Mouse (Mus musculus) inflammation-experienced regulatory T-cells, adult 6 months (primary cell): ENCODE data around the gene Per2. TPM values are rescaled to one million over a fixed set of nuclear protein-coding genes. Genes with fewer than 3 reads are reported as not detected.
A peak's percentile ranks its signal among the peaks of the same experiment; 100 is the strongest.

Experiments
- ATAC-seq: one replicate; pipeline ENCODE4 v1.8.0; 2017
- polyA plus RNA-seq, 3 experiments: library from polyadenylated mRNA; unstranded; fragments of 100-300 nt; shearing (Covaris generic); gene quantifications; one replicate each; pipeline ENCODE4 v1.2.1; 2017

Per2 gene
- polyA plus RNA-seq, 3 experiments from 2014 or later, result 0.69 to 1.6 (median 1.2) TPM

DNA sequence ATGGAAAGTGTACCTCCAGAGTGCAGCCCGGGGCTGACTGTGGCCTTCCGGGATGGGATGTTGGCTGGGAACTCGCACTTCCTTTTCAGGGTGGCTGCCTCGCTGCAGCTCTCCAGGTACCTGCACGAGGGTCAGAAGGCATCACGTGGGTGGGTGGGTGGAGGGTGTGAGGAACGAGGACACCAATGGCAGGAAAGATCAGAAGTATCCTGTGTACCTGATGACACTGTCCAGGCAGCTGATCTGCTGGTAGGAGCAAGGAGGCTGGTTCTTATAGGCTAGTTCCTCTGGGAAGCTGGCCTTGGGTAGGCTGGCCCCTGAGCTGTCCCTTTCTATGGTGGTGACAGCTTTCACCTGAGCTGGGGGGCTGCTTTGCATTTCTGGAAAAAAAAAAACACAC is 28.4 kb downstream of the Per2 start:
- ATAC-seq, result no peak

DNA sequence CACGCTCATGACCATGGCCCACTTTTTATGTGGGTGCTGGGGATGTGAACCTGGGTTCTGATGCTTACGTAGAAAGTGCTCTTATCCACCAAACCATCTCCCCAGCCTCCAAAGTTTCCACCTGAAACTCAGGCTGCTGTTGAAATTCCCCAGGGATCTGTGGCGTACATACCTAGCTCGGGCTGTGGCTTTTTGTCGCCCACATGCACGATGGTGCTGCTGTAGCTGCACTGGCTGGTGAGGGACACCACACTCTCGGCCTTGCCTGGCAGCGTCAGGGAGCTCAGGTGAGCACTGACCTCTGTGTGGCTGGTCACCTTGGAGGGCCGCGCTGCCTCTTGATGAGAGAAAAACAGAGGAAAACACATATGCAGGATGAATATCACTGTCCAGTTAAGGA is 29.9 kb downstream of the Per2 start:
- ATAC-seq, result no peak

GRCm38 (mm10) chr1:91428614-91429013 is 30.5 kb downstream of the Per2 start:
- peak; percentile 63 for ATAC-seq

GRCm38 (mm10) chr1:91426397-91426796 is 32.7 kb downstream of the Per2 start:
- ATAC-seq, result no peak

DNA sequence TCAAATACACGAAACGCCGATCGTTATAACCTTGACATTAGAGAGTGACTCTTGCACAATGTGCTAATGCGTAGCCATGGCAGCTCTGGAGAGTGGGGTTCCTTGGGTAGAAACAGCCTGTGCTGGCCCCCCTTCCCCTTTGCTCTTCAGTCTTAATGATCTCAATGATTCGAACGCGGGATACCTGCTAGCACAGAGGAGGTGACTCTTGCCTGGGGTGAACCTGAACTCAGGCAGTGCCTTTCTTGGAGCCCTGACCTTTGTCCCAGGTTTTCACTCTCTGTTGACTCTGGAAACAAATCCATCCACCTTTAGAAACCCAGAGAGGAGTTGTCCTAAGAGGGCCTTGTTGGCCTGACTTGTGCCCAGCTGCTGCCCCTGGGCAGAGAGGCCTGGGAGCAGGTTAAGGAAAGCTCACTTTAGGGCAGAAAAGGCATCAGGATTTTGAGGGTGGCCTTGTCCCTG is 38.5 kb downstream of the Per2 start:
- ATAC-seq, result no peak

GRCm38 (mm10) chr1:91419862-91420600 is 39.1 kb downstream of the Per2 start:
- no peak for ATAC-seq

DNA sequence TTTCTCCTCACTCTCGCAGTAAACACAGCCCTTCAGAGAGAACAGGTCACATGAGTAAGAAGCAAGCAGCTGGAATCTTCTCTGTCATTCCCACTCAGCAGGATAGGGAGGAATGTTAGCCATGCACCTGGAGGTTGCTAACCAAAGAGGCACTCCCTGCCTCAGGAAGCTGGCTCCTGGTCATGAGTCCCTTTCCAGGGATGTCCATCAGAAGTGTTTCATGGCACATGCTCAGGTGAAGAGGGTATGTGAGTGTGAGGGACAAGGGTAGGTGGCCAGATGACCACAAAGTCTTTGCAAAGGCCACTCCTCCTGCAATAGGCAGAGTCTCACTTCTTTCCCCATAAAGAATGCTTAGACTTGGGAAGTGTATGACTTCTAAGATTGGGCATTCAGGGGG is 41.1 kb downstream of the Per2 start:
- no peak for ATAC-seq

DNA sequence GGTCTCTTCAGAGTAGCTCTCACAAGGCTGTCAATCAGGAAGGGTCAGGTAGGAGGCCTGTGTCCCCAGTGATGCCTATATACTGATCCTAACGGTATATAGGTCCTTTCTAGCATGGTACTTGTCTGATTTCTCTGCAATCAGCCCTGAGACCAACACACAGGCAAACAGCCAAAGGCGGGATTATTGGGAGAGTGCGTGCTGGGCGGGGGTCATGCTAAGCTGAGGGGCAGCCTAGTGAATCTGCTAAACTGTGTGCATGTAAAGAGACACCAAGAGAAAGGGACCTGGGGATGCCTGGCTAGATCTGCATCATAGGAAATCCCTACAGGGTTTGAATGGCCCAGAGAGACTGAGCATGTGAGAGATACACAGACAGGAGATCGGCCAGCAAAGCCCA is 43.8 kb downstream of the Per2 start:
- no peak for ATAC-seq

- ATAC-seq, result no peak
Observed at GRCm38 (mm10) chr1:91414903-91415302, 44.2 kb downstream of the Per2 start.

DNA sequence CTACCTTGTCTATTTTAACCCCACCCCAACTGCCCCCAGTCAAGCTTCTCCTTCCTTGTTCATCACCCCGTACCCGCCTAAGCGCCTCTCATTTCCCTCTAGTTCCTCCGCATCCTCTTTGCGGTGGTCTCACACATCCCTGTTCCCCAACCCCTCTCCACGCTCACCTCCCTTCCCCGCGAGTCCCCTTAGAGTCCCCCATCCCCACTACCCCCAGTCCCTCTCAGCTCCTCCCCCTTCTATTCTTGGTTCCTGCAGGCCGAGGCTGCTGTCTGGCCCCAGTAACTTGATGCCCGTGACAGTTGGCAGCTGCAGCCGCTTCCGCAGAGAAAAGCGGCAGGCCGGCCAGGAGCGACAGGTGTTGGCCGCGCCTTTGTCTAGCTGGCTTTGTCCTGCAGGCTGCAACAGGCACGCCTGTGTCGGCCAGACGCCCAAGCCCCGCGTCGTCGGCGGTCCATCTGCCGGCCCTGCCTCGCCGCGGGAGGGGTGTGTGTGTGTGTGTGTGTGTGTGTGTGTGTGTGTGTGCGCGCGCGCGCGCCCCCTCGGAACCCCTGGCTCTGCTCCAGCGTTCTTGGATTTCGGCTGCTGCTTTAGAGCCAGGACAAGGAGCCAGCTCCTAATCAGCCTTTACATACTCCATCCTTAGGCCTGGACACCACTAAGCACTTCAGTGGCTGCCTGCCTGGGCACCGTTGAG is 45.1 kb downstream of the Per2 start, which contains the start of gene Hes6:
Hes6 (minus strand) TSS at position 141 of the 697 bp plus-strand sequence.
- peak; percentile 17 for ATAC-seq

- peak; percentile 29 for ATAC-seq
Observed at GRCm38 (mm10) chr1:91413536-91413897, 45.6 kb downstream of the Per2 start.

DNA sequence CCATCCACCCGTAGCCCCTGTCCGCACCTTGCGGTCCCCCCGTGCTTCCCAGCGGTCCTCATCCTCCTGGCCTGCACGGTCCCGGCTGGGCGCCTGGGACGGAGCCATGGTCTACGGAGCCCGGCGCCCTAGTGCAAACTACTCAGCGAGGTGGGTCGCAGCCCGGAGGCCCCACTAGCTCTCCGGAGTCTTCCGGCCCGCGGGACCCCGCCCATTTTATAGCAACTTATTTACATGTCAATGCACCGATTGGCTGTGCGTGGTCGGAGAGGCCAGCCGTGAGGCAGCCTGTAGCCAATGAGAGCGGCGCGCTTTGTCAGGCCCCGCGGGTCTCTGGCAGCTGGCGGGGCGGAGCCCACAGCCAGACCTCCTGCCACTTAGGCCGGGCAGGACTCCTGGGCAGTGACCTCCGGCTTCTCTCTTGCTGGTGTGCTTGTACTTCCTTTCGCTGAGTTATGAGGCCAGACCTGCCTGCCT is 46.1 kb downstream of the Per2 start:
- peak; percentile 98 for ATAC-seq

DNA sequence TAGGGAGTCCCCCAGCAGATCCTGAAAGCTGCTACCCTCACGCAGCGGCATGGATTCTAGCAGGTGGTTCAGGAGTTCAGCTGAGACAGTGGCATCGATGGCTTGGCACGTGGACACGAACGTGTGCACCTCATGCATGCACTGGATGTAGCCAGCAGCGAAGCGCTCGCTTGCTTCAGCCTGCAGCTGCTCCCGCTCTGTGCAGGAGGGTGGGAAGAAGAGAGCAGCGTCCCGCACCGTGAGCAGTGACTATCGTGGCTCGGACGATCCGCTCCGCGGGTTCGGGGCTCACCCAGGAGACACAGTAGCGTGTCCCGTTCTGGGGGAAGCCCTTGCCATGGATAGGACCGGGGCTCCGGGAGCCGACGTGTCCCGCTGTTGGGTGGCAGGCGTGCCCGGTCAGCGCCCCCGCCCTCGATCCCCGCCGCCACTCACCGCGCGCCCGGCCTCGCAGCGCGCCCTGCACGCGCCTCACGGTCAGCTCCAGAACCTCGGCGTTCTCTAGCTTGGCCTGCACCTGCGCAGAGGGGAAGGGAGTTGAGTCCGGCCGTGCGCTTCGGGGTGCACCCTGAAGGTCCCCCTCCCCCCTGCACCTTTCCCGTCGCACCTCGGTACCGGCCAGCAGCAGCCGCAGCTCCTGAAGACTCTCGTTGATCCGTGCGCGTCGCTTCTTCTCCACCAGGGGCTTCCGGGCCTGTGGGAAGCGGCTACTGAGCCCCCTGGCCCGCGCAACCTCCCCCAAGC is 46.7 kb downstream of the Per2 start:
- ATAC-seq, result peak; percentile 16

- no peak for ATAC-seq
Observed at GRCm38 (mm10) chr1:91411631-91412285, 47.4 kb downstream of the Per2 start.

- ATAC-seq, result no peak
Observed at GRCm38 (mm10) chr1:91407819-91408218, 51.3 kb downstream of the Per2 start.

DNA sequence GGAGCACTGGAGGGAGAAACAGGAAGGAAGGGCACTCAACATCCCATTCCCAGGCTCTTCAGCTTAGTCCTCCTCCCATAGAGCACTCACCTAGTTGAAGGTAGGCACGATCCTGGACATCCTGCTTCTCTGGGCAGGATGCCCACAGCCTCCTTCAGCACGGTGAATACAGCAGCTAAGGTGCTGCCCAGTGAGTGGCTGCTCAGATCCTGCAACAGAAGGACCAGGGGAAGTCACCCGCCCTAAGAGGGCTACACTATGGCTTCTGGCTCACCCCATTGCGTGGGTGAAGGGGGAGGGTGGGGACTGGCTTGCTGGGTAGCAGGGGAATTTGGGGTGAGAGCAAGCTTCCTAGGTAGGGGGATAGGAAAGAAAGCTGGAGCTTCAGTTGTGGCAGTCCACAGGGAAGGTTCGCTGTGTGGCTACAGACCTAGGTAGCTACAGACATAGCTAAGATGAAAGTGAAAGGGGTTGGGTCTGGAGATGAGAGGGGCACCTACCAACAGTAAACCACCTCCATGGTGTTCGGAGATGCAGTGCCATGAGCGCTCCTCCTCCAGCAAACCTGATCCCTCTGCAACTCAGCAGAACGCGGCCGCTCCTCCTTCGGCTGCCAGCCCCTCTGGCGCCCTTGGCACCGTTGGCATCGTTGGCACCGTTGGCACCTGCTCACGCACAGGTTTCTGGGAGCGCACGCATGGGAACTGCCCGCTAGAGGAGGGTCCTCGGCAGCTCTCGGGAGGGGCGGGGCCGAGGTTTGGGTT is 53.5 kb downstream of the Per2 start:
- ATAC-seq, result peak; percentile 66

DNA sequence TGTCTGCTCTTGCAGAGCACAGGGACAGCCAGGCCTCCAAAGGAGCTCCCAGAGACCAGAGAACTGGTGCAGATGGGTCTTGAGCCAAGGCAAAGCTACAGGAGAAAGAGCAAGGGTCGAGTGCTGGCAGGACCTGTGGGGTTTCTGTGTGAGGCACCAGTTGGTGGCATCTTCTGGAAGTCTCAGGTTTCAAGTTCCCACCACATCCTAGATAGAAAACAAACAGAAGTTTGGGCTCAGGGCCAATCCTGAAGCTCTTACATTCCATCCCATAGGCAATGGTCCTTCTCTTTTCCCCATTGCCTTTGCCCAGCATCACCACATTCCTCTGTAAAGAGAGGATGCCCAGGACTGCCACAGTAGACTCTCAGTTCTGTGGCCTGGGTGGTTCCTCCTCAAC is 54.1 kb downstream of the Per2 start:
- no peak for ATAC-seq

GRCm38 (mm10) chr1:91398260-91399062 is 60.7 kb downstream of the Per2 start, which contains the start of gene Ilkap:
Ilkap (minus strand) TSS chr1:91398815.
- peak; percentile 86 for ATAC-seq

- no peak for ATAC-seq
Observed at GRCm38 (mm10) chr1:91397927-91398259, 61.2 kb downstream of the Per2 start.

DNA sequence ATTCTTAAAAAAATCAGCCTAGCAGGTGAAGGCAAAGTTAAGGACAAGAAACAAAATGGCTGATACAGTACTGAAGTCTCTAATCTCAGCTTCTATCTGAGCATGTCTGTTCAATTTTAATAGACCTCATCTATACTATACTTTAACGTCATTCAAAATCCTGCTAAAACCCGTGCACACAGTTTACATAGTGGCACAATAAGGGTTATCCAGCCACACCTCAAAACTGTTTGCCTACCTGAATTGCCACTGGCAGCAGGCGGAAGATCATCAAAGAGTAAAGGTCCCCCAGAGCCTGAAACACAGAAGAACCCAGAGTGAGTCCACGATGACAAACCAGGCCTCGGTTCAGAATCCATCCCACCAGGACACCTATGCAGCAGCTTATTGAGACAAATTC is 68.8 kb downstream of the Per2 start:
- no peak for ATAC-seq

DNA sequence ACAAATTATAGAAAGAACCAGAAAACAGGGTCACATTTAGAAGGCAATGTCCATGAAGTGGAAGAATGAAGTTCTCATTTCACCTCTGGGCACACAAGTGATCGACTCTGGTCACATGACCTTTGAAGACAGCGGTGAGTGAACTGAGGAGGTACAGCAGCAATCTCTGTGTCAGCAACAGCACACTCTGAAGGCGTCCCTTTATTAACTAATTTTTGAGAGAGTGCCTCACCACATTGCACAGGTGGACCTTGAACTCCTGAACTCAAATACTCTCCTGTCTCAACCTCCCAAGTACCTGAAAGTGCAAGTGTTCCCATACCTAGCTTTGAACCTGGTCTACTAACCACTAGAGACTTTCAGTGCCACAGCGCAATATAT is 78.0 kb downstream of the Per2 start:
- ATAC-seq, result no peak
